Mouse (Mus musculus) spleen, adult 2 months (tissue): ENCODE measurements around the gene Nr4a2.

Experiments
- CTCF ChIP-seq: fragments of 200-500 bp; IDR thresholded peaks from 2 replicates; pipeline ENCODE4 v1.5.1; 2011; ENCODE audit warnings: mild to moderate bottlenecking, inconsistent platforms; ENCODE audit not compliant: insufficient read depth, insufficient read length, insufficient replicate concordance; ENCODE audit errors: extremely low read depth
- POLR2A ChIP-seq: fragments of 200-500 bp; IDR thresholded peaks from 2 replicates; pipeline ENCODE4 v1.6.1; 2011; ENCODE audit warnings: low read depth, low read length, inconsistent platforms

GRCm38 (mm10) chr2:57109301-57109700 is 14.5 kb downstream of the Nr4a2 start:
- TF ChIP-seq POLR2A = no peak
- TF ChIP-seq CTCF = no peak
